Mouse (Mus musculus): ENCODE measurements around the gene Pkmyt1.
A peak's percentile ranks its signal among the peaks of the same experiment; 100 is the strongest.

Pkmyt1 gene

DNA sequence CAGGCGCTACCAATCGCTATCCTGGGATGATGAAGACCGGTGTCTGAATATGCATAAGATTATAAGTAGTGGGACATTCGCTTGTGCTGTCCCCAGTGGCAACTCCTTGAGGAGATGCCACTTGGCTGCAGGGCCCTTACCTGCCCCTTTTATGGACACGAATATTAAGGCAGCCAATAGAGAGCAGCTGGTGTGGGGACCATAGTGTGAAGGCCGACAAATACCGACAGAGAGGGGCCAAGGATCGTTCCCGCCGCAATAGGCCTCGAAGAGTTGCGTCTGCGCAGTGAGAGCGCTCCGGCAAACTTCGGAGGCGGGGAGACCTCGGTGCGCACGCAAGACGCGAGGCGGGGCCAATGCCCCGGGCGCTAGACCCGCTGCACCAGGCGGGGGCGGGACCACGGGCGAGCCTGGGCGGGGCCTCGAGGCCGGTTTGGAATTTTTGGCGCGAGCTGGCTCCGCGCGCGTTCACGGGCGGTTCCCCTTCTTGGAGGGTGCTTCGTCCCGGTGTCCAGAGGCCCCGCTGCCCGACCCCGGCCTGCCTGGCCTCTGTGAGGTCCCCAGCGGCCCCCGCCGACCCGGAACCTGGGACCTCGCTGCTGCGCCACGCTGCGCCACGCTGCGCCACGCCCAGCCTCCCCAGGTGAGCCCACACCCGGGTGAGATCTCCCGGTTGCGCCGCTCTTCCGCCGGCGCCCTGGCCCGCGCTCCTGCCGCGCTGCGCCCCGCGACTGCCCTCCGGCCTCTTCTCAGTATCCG is at the start of gene Pkmyt1:
Gene Pkmyt1, plus strand, starts transcription at position 338 of the 759 bp plus-strand sequence.
- peak; percentile 77 for DNase-seq (ENCODE audit: low read depth, low spot score)

DNA sequence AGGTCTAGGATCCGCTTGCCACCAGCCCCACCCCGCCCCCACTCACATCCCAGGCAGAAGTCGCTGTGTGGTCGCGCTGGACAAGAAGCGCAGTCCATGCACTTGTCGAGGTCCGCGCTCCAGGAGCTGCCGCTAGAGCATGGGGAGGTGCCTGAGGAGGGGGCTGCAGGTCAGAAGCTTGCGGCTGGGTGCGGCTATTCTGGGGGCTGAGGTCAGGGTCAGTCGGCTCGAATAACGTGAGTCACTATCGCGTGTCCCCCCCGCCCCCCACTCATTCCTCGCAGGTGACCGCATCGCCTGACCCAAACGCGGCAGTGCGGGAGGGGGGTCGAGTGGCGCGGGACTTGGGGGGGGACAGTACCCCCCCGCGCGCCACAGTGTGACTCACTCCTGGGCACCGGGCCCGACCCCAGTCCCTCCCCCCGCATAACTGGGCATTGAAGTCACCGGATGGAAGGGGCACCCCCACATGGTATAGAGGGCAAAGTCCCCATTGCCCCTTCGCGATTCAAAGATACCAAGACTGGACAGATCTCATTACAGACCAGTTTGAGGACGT is 49.6 kb upstream of the Pkmyt1 start:
- no peak for DNase-seq (ENCODE audit: low read depth, low spot score)

DNA sequence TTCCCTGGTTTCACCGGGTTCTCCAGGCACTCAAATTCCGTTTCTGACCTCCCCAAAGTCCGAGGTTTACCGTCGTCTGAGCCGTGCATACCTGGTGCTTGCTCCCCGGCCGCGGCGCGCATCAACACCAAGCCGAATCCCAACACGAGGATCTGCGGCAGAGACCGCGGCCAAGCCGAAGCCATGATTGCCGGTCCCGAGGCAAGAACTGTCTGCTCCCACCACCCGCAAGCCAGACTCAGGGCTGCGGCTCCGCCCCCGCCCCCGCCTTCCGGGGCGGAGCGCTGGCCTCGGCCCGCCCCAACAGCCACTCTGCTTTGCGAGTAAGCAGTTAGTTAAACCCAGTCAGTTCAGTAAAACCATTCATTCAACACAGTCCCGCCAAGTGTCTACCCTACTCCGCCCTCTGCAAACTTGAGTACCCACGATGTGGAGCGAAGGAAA is 48.9 kb upstream of the Pkmyt1 start, which contains the start of gene Tnfrsf12a:
Gene Tnfrsf12a, minus strand, starts transcription at position 233 of the 444 bp plus-strand sequence.
- DNase-seq (ENCODE audit: low read depth, low spot score): no peak

DNA sequence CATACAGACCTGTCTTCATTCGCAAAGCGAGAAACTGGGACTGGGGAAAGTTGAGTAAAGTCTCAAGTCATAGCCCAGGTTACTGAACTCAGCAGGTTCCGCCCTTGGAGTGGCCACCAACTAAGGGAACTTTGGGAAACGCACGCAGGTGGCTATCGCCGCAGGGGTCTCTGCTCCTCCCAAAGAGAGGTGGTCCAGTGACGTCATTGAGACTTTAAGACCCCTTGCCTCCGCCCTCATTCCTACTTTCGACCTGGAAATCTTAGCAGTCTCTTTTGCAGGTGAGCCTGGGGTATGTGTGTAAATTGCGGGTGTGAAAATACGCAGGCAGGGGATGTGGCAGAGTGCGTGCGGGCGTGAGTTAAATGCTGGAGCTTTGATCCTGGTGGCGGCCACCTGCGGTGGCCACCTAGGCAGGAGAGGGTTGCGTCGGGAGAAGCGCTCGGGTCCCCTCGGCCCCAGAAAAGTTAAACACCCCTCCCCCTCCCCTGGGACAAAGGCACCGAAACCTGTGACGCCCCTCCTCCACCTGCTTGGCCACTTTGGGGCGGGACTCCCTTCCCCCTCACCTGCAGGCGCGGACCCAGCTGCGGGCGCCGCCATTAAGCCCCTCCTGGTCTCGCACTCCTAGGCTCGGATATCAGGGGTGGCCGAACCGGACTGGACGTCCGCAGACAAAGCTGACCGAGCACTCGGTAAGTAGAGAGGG is 46.9 kb upstream of the Pkmyt1 start, which contains the start of gene Cldn6:
Gene Cldn6, plus strand, starts transcription at position 123 of the 709 bp plus-strand sequence.
- no peak for DNase-seq (ENCODE audit: low read depth, low spot score)

DNA sequence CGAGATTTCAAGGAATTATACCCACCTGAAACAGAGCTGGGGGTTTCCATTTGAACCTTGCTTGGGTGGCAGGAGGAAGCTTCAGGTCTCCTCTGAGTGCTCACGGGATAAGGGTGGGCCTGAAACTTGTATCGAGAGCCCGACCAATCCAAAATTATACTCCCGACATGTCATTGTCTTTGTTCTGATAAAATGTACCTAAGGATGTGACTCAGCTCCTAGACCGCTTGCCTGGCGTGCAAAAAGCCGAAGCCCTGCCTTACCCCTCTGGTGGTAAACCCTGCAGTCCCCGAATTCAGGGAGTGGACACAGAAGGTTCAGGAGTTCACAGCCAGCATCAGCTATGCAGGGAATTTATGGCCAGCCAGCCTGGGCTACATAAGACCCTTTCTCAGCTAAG is 45.8 kb upstream of the Pkmyt1 start:
- no peak for DNase-seq (ENCODE audit: low read depth, low spot score)

DNA sequence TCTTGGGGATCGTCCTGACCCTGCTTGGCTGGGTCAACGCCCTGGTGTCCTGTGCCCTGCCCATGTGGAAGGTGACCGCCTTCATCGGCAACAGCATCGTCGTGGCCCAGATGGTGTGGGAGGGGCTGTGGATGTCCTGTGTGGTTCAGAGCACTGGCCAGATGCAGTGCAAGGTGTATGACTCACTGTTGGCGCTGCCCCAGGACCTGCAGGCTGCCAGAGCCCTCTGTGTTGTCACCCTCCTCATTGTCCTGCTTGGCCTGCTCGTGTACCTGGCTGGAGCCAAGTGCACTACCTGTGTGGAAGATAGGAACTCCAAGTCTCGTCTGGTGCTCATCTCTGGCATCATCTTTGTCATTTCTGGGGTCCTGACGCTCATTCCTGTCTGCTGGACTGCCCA is 45.0 kb upstream of the Pkmyt1 start:
- DNase-seq (ENCODE audit: low read depth, low spot score): no peak

DNA sequence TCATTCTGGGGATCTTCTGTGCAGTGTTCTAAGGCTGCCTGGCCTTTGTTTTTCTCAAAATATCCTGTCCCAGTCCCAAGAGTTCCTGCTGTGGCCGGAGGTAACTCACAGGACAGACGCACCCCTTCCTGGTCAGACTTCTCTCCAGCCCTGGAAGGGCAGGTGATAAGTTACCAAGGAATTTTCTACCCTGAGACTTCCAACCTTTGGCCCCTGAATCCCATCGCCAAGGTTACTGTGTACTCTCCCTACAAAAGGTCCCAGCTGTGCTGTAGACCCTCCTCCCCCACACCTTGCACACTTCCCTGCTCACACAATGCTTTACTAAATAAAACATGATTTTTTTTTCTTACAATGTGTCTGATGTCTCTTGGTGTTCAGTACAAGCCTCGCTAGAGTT is 44.0 kb upstream of the Pkmyt1 start:
- no peak for DNase-seq (ENCODE audit: low read depth, low spot score)

DNA sequence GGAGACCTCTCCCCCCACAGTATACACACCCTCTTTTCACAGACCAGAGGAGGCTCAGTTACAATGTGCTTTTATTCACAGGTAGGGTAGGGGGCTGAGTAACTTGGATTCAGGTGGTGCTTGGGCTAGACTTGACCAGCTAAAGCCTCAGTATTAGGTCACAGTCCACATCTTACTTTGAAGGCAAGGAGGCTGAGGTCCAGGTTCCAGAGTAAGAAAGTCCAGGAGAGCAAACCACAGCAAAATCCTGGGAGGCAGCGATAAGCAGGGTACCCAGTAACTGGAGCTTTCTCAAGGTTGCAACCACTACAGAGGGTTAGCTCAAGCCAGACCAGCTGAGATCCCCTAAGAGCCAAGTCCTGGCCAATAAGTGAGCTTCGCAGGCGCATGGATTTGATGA is 43.6 kb upstream of the Pkmyt1 start:
- DNase-seq (ENCODE audit: low read depth, low spot score): no peak

DNA sequence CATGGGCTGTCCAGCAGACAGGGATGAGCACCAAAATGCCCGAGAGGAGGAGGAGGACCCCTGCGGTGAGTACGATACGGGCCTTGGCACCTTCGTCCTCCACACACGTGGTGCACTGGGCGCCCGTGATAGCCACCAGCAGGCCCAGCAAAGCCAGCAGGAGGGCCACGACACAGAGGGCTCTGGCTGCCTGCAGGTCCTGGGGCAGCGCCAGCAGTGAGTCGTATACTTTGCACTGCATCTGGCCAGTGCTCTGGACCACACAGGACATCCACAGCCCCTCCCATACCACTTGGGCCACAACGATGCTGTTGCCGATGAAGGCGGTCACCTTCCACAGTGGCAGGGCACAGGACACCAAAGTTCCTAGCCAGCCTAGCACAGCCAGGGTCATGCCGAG is 42.9 kb upstream of the Pkmyt1 start:
- no peak for DNase-seq (ENCODE audit: low read depth, low spot score)

DNA sequence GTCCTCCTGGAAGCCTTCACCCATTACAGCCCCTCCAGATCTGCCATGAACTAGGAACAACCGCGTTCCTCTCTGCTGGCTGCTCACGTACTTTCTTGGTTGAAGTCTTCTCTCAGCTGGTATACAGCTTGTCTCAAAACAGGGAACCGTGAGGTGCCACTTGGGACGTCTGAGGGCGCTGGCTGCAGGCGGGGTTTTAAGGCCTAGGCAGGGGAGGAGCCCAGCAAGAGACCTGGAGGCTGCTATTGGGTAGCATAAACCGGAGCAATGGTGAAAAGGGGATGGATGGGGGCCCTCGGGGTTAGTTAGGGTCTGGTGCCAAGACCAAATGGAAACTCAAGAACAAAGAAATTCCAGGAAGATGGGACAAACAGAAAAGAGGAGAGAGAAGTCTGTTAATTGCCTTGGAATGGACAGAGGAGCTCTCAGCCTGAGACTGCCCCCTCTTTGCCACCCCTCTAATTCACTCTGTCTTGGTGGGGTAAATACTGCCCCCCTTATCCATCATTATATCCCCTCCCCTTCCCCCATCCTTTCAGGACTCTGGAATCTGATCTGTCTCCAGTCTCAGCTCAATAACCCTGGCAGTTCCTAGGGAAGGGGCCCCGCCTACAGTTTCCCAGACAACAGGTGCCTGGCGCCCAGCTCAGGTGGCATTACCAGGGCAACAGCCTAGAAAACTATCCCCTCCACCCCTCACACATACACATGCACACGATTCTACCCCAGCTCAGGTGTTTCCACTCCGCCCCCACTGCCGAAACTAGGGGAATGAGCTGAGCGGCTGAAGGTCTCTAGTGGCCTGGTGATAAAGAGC is 42.1 kb upstream of the Pkmyt1 start, which contains the start of gene Cldn9:
Gene Cldn9, minus strand, starts transcription at position 171 of the 817 bp plus-strand sequence.
- no peak for DNase-seq (ENCODE audit: low read depth, low spot score)

DNA sequence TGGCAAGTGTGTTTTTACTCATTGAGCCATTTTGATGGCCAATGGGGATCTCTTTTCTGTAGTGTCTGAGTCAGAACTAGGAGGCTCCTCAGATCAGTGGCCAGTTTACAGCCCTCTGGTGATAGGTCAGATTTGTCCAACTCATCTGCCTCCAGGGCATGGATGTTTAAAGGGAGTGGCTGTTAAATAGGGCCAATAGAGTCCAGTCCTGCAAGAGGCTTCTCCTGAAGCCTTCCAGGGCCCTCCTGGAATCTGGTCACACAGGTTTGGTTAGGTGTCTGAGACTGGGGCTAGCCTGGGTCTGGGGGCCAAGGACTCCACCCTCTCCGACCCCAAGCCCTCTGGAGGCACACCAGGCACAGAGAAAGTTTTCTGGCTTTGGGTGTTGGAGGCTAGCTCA is 31.6 kb upstream of the Pkmyt1 start:
- DNase-seq (ENCODE audit: low read depth, low spot score): no peak

DNA sequence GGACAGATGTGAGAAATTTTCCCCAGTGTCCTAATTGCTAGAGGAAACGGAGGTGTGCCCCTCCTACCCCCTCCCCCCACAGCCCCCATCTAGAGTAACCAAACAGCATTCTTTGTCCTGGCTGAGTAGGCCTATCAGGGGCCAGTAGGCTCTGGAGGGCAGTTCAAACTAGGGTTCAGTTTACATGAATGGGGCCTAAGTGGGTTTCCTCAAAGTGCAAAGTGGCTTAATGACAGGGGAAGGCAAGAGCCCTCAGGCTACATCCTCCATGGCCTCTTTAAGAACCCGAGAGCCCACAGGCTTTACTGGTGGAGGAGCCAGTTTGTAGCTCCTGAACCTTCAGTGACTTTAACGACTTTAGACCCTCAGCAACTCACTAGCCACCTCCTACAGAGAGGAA is 30.3 kb upstream of the Pkmyt1 start:
- DNase-seq (ENCODE audit: low read depth, low spot score): no peak

DNA sequence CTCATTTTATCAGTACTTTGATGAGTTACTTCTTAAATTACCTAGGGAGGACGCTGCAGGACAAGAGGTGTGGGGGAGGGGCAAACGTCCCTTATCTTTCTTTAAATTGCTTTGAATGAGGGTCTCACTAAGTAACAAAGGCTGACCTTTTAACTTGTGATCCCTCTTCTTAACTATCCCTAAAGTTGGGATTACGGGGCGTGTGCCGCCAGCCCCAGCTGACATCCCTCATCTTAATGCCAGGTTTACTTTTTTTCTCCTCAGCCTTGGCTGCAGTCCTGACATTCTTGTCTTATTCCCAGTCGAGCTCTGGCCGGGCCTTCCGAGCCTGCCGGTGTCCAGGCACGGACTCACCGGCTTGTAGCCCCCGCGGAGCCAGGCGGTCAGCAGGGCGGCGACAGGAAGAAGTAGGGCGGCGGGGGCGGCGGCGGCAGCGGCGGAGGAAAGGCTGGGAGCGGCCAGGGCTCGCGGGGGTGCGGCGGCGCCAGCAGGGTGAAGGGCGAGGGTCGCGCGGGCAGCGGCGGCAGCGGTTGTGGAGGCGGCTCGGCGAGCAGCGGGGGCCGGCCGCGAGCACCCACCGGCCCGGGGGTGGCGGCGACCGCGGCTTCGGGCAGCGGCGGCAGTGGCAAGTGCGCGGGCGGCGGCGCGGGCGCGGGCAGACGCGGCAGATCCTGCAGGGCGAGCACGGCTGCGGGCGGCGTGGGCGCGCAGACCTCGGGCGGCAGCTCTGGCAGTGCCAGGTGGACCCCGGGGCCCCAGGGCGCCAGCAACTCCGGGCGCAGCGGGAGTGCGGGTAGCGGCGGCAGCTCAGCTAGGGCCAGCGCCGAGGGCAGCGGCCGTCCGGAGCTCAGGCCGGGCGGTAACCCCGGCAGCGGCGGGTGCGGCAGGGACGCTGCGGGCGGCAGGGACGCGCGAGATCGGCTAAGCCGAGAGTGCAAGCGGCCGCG is 26.7 kb upstream of the Pkmyt1 start:
- DNase-seq (ENCODE audit: low read depth, low spot score): no peak

DNA sequence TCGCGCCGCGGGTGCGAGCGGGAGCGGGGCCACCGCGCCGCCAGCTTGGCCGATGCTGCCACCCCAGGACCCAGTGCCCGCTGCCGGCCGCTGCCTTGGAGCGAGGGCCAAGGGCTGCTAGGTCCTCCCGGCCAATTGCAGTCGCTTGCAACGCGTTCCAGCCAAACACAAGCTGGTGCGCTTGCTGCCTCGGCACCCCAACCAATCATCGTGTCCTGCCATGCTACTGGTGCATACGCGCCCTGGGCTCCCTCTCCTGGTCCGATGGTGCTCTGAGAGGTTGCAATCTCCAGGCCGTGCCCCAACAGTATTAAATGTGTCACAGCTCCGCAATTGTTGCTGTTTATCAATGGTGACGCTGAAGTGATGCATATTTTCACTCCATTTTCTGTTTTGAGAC is 26.1 kb upstream of the Pkmyt1 start:
- peak; percentile 76 for DNase-seq (ENCODE audit: low read depth, low spot score)

DNA sequence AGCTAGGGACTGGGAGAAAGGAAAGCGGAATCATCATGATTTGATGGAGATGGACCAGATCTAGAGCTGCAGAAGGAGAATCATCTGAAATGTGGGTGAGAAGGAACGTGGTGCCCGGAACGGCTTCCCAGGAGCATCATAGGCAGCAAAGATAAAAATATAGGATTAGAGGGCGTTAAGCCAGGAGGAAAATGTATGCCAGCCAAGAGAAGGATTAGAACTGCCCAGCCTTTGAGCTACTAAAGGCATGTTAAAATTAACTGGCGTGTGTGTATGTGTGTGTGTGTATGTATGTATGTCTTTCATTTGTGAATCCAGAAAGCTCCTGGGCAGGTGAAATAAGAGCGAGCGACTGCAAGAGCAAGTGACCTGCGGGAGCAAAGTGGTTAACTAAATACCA is 22.8 kb upstream of the Pkmyt1 start:
- DNase-seq (ENCODE audit: low read depth, low spot score): peak; percentile 16

DNA sequence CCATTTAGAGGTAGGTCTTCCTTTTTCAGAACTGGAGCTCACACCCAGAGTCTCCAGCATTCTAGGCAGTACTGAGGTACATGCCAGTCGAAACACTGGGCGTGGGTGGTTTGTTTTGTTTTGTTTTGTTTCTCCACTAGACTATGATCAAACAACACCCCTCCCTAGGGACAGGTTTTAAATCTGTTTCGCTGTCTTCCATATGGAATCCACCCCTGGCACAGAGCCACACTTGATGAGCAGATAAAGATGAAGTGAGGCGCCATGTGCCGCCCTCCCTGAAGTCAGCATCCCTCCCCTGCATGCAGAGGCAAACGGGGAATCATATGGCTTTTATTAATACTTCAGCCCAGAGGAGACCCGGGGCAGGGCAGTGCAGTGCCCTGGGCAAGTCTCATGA is 21.4 kb upstream of the Pkmyt1 start:
- peak; percentile 24 for DNase-seq (ENCODE audit: low read depth, low spot score)

DNA sequence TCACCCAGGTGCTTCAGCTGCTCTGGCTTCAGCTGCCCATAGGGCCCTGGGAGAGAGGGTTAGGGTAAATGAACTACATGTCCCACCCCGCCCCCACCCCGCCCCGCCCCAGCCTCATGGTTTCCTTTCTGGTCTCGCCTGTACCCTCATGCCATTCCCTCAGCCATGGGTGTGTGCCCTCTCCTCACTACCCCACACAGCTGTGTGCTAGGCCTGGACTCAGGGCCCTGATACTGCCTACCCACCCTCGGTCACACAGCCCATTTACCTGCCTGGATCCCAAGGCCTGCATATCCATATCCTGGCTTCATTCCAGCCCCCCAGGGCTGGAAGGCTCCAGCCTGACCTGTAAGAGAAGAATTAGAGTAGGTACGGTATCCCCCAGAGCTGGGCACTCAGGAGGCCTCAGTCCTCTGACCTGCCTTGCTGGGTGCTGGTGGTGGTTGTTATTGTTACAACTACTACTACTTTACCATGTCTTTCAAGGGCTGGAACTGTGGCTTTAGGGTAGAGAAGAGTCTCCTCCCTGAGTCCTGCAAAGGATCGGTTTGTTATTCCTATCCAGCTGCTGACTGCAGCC is 20.5 kb upstream of the Pkmyt1 start:
- DNase-seq (ENCODE audit: low read depth, low spot score): no peak

DNA sequence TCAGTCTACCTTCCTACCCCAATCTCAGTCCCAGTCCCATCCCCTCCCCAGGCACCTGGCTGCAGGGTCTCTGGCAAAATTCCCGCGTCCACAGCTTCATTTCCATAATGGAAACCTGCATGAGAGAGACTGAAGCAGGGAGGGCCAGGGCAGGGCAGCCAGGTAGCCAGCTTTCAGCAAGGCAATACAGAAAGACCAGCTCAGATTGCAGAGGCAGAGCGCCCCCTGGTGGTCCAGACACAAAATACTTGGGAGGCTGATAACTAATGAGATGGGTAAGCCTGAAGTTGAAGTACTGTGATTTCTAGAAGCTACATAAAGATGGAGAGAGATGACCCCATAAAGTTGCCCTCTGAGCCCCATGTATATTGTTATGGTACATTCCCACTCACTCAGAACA is 19.9 kb upstream of the Pkmyt1 start:
- no peak for DNase-seq (ENCODE audit: low read depth, low spot score)

DNA sequence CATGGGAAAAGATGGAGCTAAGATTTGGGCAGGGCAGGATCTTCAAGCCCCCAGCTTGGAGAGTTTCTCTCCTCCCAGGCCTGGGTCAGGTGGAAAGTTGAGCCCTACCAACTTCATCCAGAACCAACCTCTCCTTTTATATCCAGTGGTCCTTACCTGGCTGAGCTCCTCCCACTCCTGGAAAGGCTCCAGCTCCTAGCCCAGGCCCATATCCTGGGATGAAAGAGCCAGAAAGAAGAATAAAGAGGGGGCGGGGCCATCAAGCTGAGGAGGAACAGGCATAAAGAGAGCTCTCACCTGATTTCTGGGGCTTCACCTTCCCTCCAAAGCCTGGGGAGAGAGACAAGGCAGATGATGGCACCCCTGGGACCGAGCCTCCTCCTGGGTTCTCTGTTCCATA is 9.1 kb upstream of the Pkmyt1 start:
- DNase-seq (ENCODE audit: low read depth, low spot score): no peak

DNA sequence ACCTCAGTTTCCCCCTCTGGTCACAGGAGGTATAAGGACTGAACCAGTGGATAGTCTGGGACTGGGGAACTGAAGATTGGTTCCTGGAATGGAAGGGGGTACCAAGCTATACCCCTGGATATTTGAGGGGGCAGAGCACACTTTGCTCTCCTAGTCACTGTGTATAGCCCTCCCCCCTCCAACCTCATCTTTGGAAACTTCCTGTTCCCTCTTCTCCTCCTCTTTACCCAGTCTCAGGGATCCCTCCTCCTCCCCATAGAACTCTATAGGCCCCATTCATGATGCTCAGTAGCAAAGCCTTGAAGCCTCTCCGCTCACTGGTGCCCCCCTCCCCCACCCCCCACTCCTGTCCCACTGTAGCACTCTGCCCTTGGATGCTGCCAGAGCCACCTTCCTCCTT is 6.7 kb upstream of the Pkmyt1 start:
- DNase-seq (ENCODE audit: low read depth, low spot score): no peak

Measured in telencephalon, adult 2 months (tissue).